Mouse (Mus musculus): ENCODE data around the gene Nupr1l.
"Not testable (repeated sequence)": the region's sequence is repeated elsewhere in the genome, so short reads cannot be mapped to it uniquely, and the experiment has no call there.

Nupr1l gene

GRCm38 (mm10) chr5:129908242-129908965 lies at the start of gene Nupr1l:
Gene Nupr1l (plus strand): TSS chr5:129908540.
- DNase-seq (ENCODE audit: low spot score in 2 of 2), result peak; percentile 73 to 86

- no peak for DNase-seq (ENCODE audit: low spot score in 2 of 2)
Measured at GRCm38 (mm10) chr5:129862325-129862724, 46.0 kb upstream of the Nupr1l start.

GRCm38 (mm10) chr5:129864467-129864866 lies 43.9 kb upstream of the Nupr1l start:
- DNase-seq (ENCODE audit: low spot score in 2 of 2), result peak in 1 of 2 experiments; percentile 43

GRCm38 (mm10) chr5:129865841-129866240 lies 42.5 kb upstream of the Nupr1l start:
- DNase-seq (ENCODE audit: low spot score in 2 of 2), result no peak

GRCm38 (mm10) chr5:129869238-129869995 lies 38.9 kb upstream of the Nupr1l start:
- no peak for DNase-seq (ENCODE audit: low spot score in 2 of 2)

- no peak for DNase-seq (ENCODE audit: low spot score in 2 of 2)
Measured at GRCm38 (mm10) chr5:129871238-129871637, 37.1 kb upstream of the Nupr1l start.

GRCm38 (mm10) chr5:129873942-129874341 lies 34.4 kb upstream of the Nupr1l start:
- no peak for DNase-seq (ENCODE audit: low spot score in 2 of 2)

GRCm38 (mm10) chr5:129875098-129875497 lies 33.2 kb upstream of the Nupr1l start:
- DNase-seq (ENCODE audit: low spot score in 2 of 2), result no peak

GRCm38 (mm10) chr5:129877731-129878455 lies 30.4 kb upstream of the Nupr1l start:
- DNase-seq (ENCODE audit: low spot score in 2 of 2), result peak; percentile 36 to 55

GRCm38 (mm10) chr5:129878946-129879345 lies 29.4 kb upstream of the Nupr1l start:
- DNase-seq (ENCODE audit: low spot score in 2 of 2), result peak; percentile 35 to 37

GRCm38 (mm10) chr5:129879888-129880287 lies 28.5 kb upstream of the Nupr1l start:
- no peak for DNase-seq (ENCODE audit: low spot score in 2 of 2)

GRCm38 (mm10) chr5:129886271-129886670 lies 22.1 kb upstream of the Nupr1l start:
- DNase-seq (ENCODE audit: low spot score in 2 of 2), result no peak

GRCm38 (mm10) chr5:129886911-129887636 lies 21.3 kb upstream of the Nupr1l start, which contains the start of gene Chchd2:
Gene Chchd2 (minus strand): TSS chr5:129887470.
- peak; percentile 90 to 94 for DNase-seq (ENCODE audit: low spot score in 2 of 2)

- DNase-seq (ENCODE audit: low spot score in 2 of 2), result not testable (repeated sequence)
Measured at GRCm38 (mm10) chr5:129890390-129890789, 17.9 kb upstream of the Nupr1l start.

GRCm38 (mm10) chr5:129895198-129896088 lies 12.9 kb upstream of the Nupr1l start, which contains the start of gene Zbed5:
Gene Zbed5 (plus strand): TSS chr5:129895723.
- peak; percentile 82 to 87 for DNase-seq (ENCODE audit: low spot score in 2 of 2)

- no peak for DNase-seq (ENCODE audit: low spot score in 2 of 2)
Measured at GRCm38 (mm10) chr5:129898449-129898848, 9.9 kb upstream of the Nupr1l start, which contains the start of gene Phkg1. Gene Phkg1 (minus strand): TSS chr5:129898549.

GRCm38 (mm10) chr5:129907775-129908174 lies 565 bp upstream of the Nupr1l start:
- no peak for DNase-seq (ENCODE audit: low spot score in 2 of 2)

- DNase-seq (ENCODE audit: low spot score in 2 of 2), result no peak
Measured at GRCm38 (mm10) chr5:129909147-129909546, 807 bp downstream of the Nupr1l start.

GRCm38 (mm10) chr5:129909591-129909990 lies 1.3 kb downstream of the Nupr1l start:
- DNase-seq (ENCODE audit: low spot score in 2 of 2), result no peak

- DNase-seq (ENCODE audit: low spot score in 2 of 2), result no peak
Measured at GRCm38 (mm10) chr5:129914024-129914423, 5.7 kb downstream of the Nupr1l start.
